Comparison of ENCODE assay signal across 22 mouse cellular contexts in genomic region chr10:23073431-23073830, GRCm38 (mm10).
DNase-seq lines count a peak whose midpoint lies in the region; ATAC-seq lines count a peak whose summit lies in the region.
"Had no signal": no experiment of that assay in that cellular context is flagged by ENCODE, and none has a peak within 500 bp of the region (broad histone marks: within the 10 kb centered on the region; RNA-seq: fewer than 3 reads in every experiment).

No protein-coding gene starts in this region.

- no peaks in the 10 kb centered on the region for H3K9me3 ChIP-seq in intestine, embryonic 15.5 days
- no peaks in the 10 kb centered on the region for H3K9me3 ChIP-seq in intestine, embryonic 16.5 days (ENCODE audit: control insufficient read depth, low read length)
- H3K9me3 ChIP-seq: embryonic facial prominence, embryonic 10.5 days; embryonic facial prominence, embryonic 12.5 days; forebrain, embryonic 13.5 days; forebrain, embryonic 15.5 days; G1E had no signal

- no peak overlapping the region for H3K4me2 ChIP-seq in intestine, embryonic 15.5 days (replicated peaks)
- H3K4me2 ChIP-seq in intestine, embryonic 16.5 days (ENCODE audit: low read depth, low read length), result no peak overlapping the region
- H3K4me2 ChIP-seq: embryonic facial prominence, embryonic 12.5 days; forebrain, embryonic 13.5 days; forebrain, embryonic 15.5 days had no signal

- H3K36me3 ChIP-seq in intestine, embryonic 15.5 days, result no peaks in the 10 kb centered on the region
- H3K36me3 ChIP-seq in intestine, embryonic 16.5 days (ENCODE audit: control insufficient read depth, insufficient read depth, low read length), result no peaks in the 10 kb centered on the region
- H3K36me3 ChIP-seq: embryonic facial prominence, embryonic 10.5 days; embryonic facial prominence, embryonic 12.5 days; forebrain, embryonic 15.5 days; G1E had no signal

- H3K4me3 ChIP-seq in intestine, embryonic 15.5 days (replicated peaks), result no peak overlapping the region
- no peak overlapping the region for H3K4me3 ChIP-seq in intestine, embryonic 16.5 days (ENCODE audit: low read length)
- H3K4me3 ChIP-seq: embryonic facial prominence, embryonic 10.5 days; embryonic facial prominence, embryonic 12.5 days; forebrain, embryonic 13.5 days; forebrain, embryonic 15.5 days had no signal

- DNase-seq in adrenal gland, adult (ENCODE audit: inconsistent age in 2 of 2, low spot score in 1 of 2), result peak; percentile 10 to 57
- no peak for DNase-seq in adrenal gland, adult 8-10 months
- DNase-seq in adrenal gland, postnatal 10 days, result peak; percentile 6
- DNase-seq in adrenal gland, adult 18-20 months (ENCODE audit: low spot score in 2 of 2), result no peak
- DNase-seq: B cell, adult 2 months; cerebellum, adult 11-12 months; cerebellum, adult 2 months; cerebellum, adult 9-10 months; cerebellum, postnatal 10 days; cerebellum, postnatal 25 days; forebrain, postnatal 0 days had no signal

- H3K9ac ChIP-seq in intestine, embryonic 15.5 days, result no peak overlapping the region
- no peak overlapping the region for H3K9ac ChIP-seq in intestine, embryonic 16.5 days (ENCODE audit: low read depth, low read length)
- H3K9ac ChIP-seq: embryonic facial prominence, embryonic 12.5 days; forebrain, embryonic 13.5 days; forebrain, embryonic 15.5 days; forebrain, postnatal 0 days had no signal

- no peaks in the 10 kb centered on the region for H3K4me1 ChIP-seq in intestine, embryonic 15.5 days (replicated peaks)
- no peaks in the 10 kb centered on the region for H3K4me1 ChIP-seq in intestine, embryonic 16.5 days (ENCODE audit: control insufficient read depth, insufficient read depth, low read length)
- H3K4me1 ChIP-seq: embryonic facial prominence, embryonic 10.5 days; embryonic facial prominence, embryonic 12.5 days; forebrain, embryonic 13.5 days; forebrain, embryonic 15.5 days had no signal

- H3K27me3 ChIP-seq in intestine, embryonic 15.5 days (replicated peaks), result no peaks in the 10 kb centered on the region
- H3K27me3 ChIP-seq in intestine, embryonic 16.5 days (replicated peaks; ENCODE audit: control insufficient read depth, insufficient read depth, low read length), result no peaks in the 10 kb centered on the region
- H3K27me3 ChIP-seq: CH12.LX; embryonic facial prominence, embryonic 12.5 days; forebrain, embryonic 13.5 days; forebrain, embryonic 15.5 days had no signal

- H3K27ac ChIP-seq in intestine, embryonic 15.5 days, result no peak overlapping the region
- no peak overlapping the region for H3K27ac ChIP-seq in intestine, embryonic 16.5 days (ENCODE audit: low read length)
- H3K27ac ChIP-seq: embryonic facial prominence, embryonic 10.5 days; embryonic facial prominence, embryonic 12.5 days; forebrain, embryonic 13.5 days; forebrain, embryonic 15.5 days had no signal

- ATAC-seq in intestine, embryonic 15.5 days, result peak; percentile 56
- ATAC-seq in intestine, embryonic 16.5 days, result no peak
- ATAC-seq: activated CD4-positive, CD25-positive, alpha-beta regulatory T cell, adult 4 months; CD4-positive, CD25-positive, alpha-beta regulatory T cell, adult 4 months; forebrain, embryonic 13.5 days; forebrain, embryonic 15.5 days; forebrain, postnatal 0 days; Patski had no signal

- 67% methylated on average over 2 of the region's 2 CpGs for WGBS in intestine, embryonic 15.5 days
- 62% methylated on average over 2 of the region's 2 CpGs for WGBS in intestine, embryonic 16.5 days

Comparison
In these comparisons a context has a peak if more than half of its experiments do, and no peak if none do; other contexts are left out.
1. DNase-seq: peak in adrenal gland, adult (2 of 2) and adrenal gland, postnatal 10 days (single experiment); none in adrenal gland, adult 8-10 months (single experiment) and adrenal gland, adult 18-20 months (0 of 2).